Mouse (Mus musculus) kidney, adult 2 months (tissue): ENCODE data around the gene Slirp.

Experiments
- CTCF ChIP-seq: fragments of 200-500 bp; conservative IDR thresholded peaks from 2 replicates; pipeline ENCODE4 v1.5.1; 2011; ENCODE audit warnings: low read depth, mild to moderate bottlenecking, control low read depth, low read length, moderate library complexity, mixed read lengths; ENCODE audit not compliant: insufficient read depth, insufficient read length
- POLR2A ChIP-seq: fragments of 200-500 bp; IDR thresholded peaks from one replicate; pipeline ENCODE4 v1.6.1; 2011; ENCODE audit warnings: low read depth, low read length, control low read depth

DNA sequence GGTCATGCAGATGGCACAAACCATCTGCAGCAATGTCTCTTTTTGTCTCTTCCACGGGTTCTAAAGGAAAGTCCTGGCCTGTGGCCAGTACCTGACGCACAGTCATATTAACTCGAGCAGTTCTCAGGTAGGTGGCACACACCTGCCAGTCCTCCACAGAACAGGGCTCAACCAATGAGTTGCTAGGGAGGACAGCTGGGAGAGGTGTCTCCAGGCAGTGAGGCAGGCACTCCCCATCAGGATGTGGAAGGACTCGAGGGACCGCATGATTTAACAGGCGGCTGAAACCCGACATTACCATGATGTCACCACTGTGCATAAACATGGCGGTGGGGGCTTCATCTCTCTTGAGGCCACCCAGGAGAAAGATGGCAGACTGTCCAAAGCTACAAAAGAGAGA lies 14.8 kb upstream of the Slirp start:
- no peak for TF ChIP-seq CTCF
- TF ChIP-seq POLR2A: no peak
